Mouse (Mus musculus) heart, adult 2 months (tissue): ENCODE measurements around the gene Cpne5. TPM values are rescaled to one million over a fixed set of nuclear protein-coding genes. Genes with fewer than 3 reads are reported as not detected.

Experiments used
- DNase-seq, 2 experiments: peaks; one replicate each; pipeline ENCODE4 v3.0.0; 2021
- H3K27ac ChIP-seq: fragments of 200-600 bp; 2 replicates; pipeline ENCODE4 v1.8.1; 2022
- H3K27me3 ChIP-seq: fragments of 200-500 bp; 2 replicates; pipeline ENCODE4 v1.6.1; 2012; ENCODE audit warnings: mild to moderate bottlenecking, low read length, inconsistent platforms, mixed read lengths; ENCODE audit not compliant: control insufficient read depth, insufficient read depth
- H3K36me3 ChIP-seq: fragments of 200-500 bp; 2 replicates; pipeline ENCODE4 v1.6.1; 2012; ENCODE audit warnings: low read length, inconsistent platforms; ENCODE audit not compliant: control insufficient read depth, insufficient read depth
- H3K4me1 ChIP-seq: fragments of 200-500 bp; 2 replicates; pipeline ENCODE4 v1.6.1; 2011; ENCODE audit warnings: low read length; ENCODE audit not compliant: control insufficient read depth, insufficient read depth
- H3K4me3 ChIP-seq: fragments of 200-600 bp; 2 replicates; pipeline ENCODE4 v1.8.1; 2022
- H3K79me2 ChIP-seq: fragments of 200-500 bp; replicated peaks from 2 replicates; pipeline ENCODE4 v1.6.1; 2012; ENCODE audit warnings: mild to moderate bottlenecking, inconsistent platforms, low read length, moderate library complexity, mixed read lengths; ENCODE audit not compliant: control insufficient read depth, insufficient read depth
- H3K9ac ChIP-seq: fragments of 200-500 bp; 2 replicates; pipeline ENCODE4 v1.6.1; 2012; ENCODE audit warnings: low read depth, mild to moderate bottlenecking, control low read depth, inconsistent platforms, low read length, mixed read lengths
- CTCF ChIP-seq: fragments of 200-600 bp; IDR thresholded peaks from 2 replicates; pipeline ENCODE4 v1.8.1; 2022; ENCODE audit warnings: antibody characterized with exemption, mild to moderate bottlenecking, moderate library complexity
- EP300 ChIP-seq: fragments of 200-500 bp; IDR thresholded peaks from 2 replicates; pipeline ENCODE4 v1.6.1; 2011; ENCODE audit warnings: low read depth, low read length, control low read depth; ENCODE audit not compliant: insufficient read depth
- POLR2A ChIP-seq: fragments of 200-500 bp; IDR thresholded peaks from 2 replicates; pipeline ENCODE4 v1.6.1; 2011; ENCODE audit warnings: mild to moderate bottlenecking, low read depth, low read length, control low read depth; ENCODE audit not compliant: insufficient read depth
- WGBS: fragments of 180-500 bp; shearing (Covaris S2); methylation state at CpG from one replicate; pipeline ENCODE4 v1.1.7; 2018; 5-methylcytosine and 5-hydroxymethylcytosine counted together
- intact Hi-C: fragments of 180-260 bp; cut with DNase I; formaldehyde crosslinking; loops from one replicate; pipeline ENCODE4 v1.15.1; 2025
- polyA plus RNA-seq: library from polyadenylated mRNA; depleted of rRNA; stranded (reverse); fragments of >200 nt; gene quantifications from 2 replicates; pipeline ENCODE4 v1.2.3, GENCODE M21; 2012
- total RNA-seq, 2 experiments: library from RNA; stranded (reverse); gene quantifications; 2 replicates each; pipeline ENCODE4 v1.2.3; 2021

Cpne5 gene
- total and polyA plus RNA-seq, 3 experiments: 4.4 to 11.2 (median 5.2) TPM

GRCm38 (mm10) chr17:29135066-29135465 is 102.9 kb downstream of the Cpne5 start:
- intact Hi-C loops: no loop called here
- peaks cover 12% of the 10 kb centered on the region for H3K4me1 ChIP-seq
- no peaks in the 10 kb centered on the region for H3K27me3 ChIP-seq
- H3K79me2 ChIP-seq: no peaks in the 10 kb centered on the region
- no peaks in the 10 kb centered on the region for H3K36me3 ChIP-seq
- DNase-seq: no peak
- H3K4me3 ChIP-seq: no peak overlapping the region
- H3K9ac ChIP-seq: no peak overlapping the region
- 30% methylated on average over 5 of the region's 5 CpGs for WGBS
- TF ChIP-seq POLR2A (no peak), CTCF (no peak), EP300 (no peak)
- no peak overlapping the region for H3K27ac ChIP-seq

DNA sequence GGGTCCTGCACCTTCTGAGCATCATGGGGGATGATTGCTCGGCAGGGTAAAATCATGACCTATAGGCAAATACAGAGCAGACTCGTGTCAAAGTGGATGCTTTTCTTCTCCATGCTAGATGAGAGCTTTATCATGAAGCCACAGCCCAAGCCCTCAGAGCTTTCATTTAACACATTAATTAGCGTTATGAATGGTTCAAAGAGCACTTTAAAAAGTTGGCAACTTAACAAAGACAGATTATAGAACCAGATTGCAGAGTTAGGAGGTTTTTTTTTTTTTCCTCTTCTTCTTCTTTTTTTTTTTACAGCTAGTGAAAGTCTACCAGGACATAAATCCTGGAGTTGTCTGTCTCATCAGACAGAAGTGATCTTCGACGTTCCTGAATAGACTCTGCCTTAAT is 108.6 kb downstream of the Cpne5 start:
- intact Hi-C loops: no loop called here
- Histone ChIP-seq H3K27me3 (no peaks in the 10 kb centered on the region), H3K79me2 (no peaks in the 10 kb centered on the region), H3K27ac (no peak overlapping the region), H3K9ac (no peak overlapping the region), H3K36me3 (no peaks in the 10 kb centered on the region), H3K4me3 (no peak overlapping the region), H3K4me1 (no peaks in the 10 kb centered on the region; the same call in 1 of the 2 replicates)
- no peak for DNase-seq
- WGBS: 67% methylated on average over 5 of the region's 5 CpGs
- TF ChIP-seq POLR2A (no peak), EP300 (no peak), CTCF (no peak)

DNA sequence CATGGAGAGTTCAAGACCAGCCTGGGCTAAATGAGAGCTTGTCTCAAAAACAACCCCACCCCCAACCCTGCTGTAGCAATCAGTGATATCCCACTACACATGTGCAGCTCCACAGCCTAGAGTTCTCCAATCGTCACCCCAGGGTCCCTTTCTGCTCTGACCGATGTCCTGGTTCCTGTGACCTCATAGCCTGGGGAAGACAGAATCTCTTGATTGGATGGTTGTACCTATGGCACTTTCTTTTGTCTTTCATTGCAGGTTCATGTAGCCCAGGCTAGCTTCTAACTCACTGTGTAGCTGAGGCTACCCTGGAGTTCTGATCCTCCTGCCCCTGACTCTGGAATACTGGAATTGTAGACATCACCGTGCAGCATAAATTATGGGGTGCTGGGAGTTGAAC is 111.4 kb downstream of the Cpne5 start:
- 83% methylated on average over 3 of the region's 3 CpGs for WGBS
- intact Hi-C loops: no loop called here
- Histone ChIP-seq H3K36me3 (no peaks in the 10 kb centered on the region), H3K79me2 (no peaks in the 10 kb centered on the region), H3K27ac (no peak overlapping the region), H3K9ac (no peak overlapping the region), H3K4me1 (no peaks in the 10 kb centered on the region), H3K4me3 (no peak overlapping the region), H3K27me3 (no peaks in the 10 kb centered on the region)
- peak in 1 of 2 experiments; percentile 5 for DNase-seq
- TF ChIP-seq CTCF: no peak
- no peak for TF ChIP-seq POLR2A
- no peak for TF ChIP-seq EP300

DNA sequence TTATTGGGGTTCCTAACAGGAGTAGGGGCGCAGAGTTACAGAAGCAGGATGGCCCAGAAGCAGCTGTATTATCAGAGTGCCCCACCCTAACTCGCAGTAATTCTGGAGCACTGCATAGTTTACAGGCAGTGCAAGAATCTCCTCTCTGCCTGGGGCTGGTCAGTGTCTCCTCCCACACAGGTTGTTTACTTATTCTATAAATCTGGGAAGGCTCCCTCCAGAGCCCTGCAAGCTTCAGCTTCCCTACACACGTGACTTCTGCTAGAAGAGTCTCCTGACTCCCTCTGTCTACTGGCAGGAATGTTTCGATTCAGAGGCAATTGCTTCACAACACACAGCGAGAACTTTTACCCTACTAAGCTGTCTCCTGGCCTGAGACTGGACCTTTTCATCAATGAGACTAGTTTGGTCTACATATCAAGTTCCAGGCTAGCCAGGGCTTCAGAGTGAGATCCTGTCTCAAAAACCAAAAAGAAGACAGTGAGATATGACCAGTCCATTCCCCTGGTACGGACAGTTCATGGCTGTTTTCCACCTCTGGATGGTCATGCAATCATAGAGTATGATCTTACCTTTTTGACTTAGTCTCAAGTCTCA is 114.3 kb downstream of the Cpne5 start:
- DNase-seq: no peak
- H3K4me1 ChIP-seq: 0 out of 2 replicates have a peak, but pooled peaks cover 1% of the 10 kb centered on the region
- H3K9ac ChIP-seq: no peak overlapping the region
- H3K27ac ChIP-seq: no peak overlapping the region
- whole genome bisulfite sequencing: 61% methylated on average over 6 of the region's 6 CpGs
- no peak overlapping the region for H3K4me3 ChIP-seq
- H3K36me3 ChIP-seq: no peaks in the 10 kb centered on the region
- H3K79me2 ChIP-seq: no peaks in the 10 kb centered on the region
- no peak for TF ChIP-seq EP300
- TF ChIP-seq CTCF: no peak
- intact Hi-C loops: no loop called here
- no peaks in the 10 kb centered on the region for H3K27me3 ChIP-seq

DNA sequence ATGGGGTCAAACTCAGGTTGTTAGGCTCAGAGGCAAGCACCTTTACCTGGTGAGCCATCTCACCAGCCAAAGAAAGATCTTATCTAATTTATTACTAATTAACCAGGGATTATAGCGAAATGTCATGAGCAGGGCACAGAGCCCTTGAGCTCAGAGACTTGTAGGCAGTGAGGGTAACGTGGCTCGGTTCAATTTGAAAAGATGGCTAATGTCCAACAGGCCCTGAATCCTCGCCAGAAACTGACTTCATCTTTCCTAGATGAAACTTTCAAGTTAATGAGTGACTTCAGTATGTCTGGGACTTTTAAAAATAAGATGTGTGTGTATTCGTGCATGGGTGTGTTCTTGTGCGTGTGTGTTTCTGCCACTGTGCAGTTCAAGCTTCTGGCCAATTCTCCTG is 115.2 kb downstream of the Cpne5 start:
- H3K79me2 ChIP-seq: no peaks in the 10 kb centered on the region
- TF ChIP-seq CTCF (no peak), POLR2A (no peak), EP300 (no peak)
- DNase-seq: no peak
- no peak overlapping the region for H3K9ac ChIP-seq
- H3K36me3 ChIP-seq: no peaks in the 10 kb centered on the region
- 0 out of 2 replicates have a peak, but pooled peaks cover 1% of the 10 kb centered on the region for H3K4me1 ChIP-seq
- WGBS: 47% methylated on average over 6 of the region's 6 CpGs
- no peaks in the 10 kb centered on the region for H3K27me3 ChIP-seq
- intact Hi-C loops: no loop called here
- H3K4me3 ChIP-seq: no peak overlapping the region
- no peak overlapping the region for H3K27ac ChIP-seq

- no peak overlapping the region for H3K9ac ChIP-seq
- intact Hi-C loops: no loop called here
- no peaks in the 10 kb centered on the region for H3K27me3 ChIP-seq
- H3K27ac ChIP-seq: no peak overlapping the region
- H3K4me3 ChIP-seq: no peak overlapping the region
- H3K79me2 ChIP-seq: no peaks in the 10 kb centered on the region
- TF ChIP-seq CTCF: no peak
- no peak for TF ChIP-seq EP300
- no peak for TF ChIP-seq POLR2A
- 0 out of 2 replicates have a peak, but pooled peaks cover 1% of the 10 kb centered on the region for H3K4me1 ChIP-seq
- DNase-seq: no peak
- H3K36me3 ChIP-seq: no peaks in the 10 kb centered on the region
- 37% methylated on average over 12 of the region's 12 CpGs for WGBS
These were observed 117.3 kb downstream of the Cpne5 start for GRCm38 (mm10) chr17:29120666-29121065.
